Mouse (Mus musculus) E14TG2a.4 (cell line): ENCODE data around the gene Dcpp2.
"Not testable (repeated sequence)": the region's sequence is repeated elsewhere in the genome, so short reads cannot be mapped to it uniquely, and the experiment has no call there.

ENCODE experiments used
- CTCF ChIP-seq: conservative IDR thresholded peaks from 2 replicates; pipeline ENCODE4 v1.5.1; 2014; ENCODE audit warnings: low read length
- NANOG ChIP-seq: IDR thresholded peaks from 2 replicates; pipeline ENCODE4 v1.6.1; 2014; ENCODE audit warnings: borderline replicate concordance, low read length, mixed read lengths

DNA sequence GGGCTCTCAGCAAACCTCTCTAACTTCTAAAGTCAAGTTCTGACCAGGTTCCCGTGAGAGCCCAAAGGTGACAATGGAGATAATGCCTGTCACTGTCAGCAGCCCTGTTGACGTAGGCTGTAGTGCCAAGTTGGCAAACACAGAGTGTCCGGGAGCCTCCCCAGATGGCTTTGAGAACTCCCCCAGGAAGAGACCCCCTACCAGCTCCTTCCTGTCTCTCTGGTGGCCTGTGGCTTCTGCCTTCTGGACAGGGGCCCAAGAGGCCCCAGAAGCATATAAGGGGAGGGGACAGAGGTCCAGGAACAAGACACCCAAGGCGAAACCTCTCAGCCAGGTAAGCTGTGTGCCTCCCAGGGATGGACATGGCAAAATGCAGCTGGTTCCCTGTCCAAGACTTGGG lies at the start of gene Dcpp2, which contains the start of gene Dcpp1:
- not testable (repeated sequence) for TF ChIP-seq CTCF, NANOG
